Mouse (Mus musculus) hindbrain, embryonic 16.5 days (tissue): ENCODE data around the gene St6galnac6. TPM values are rescaled to one million over a fixed set of nuclear protein-coding genes. Genes with fewer than 3 reads are reported as not detected.

Experiments used
- ATAC-seq: fragments of 200-750 bp; cut with Nextera tagmentation; 2 replicates; pipeline ENCODE4 v1.8.0; 2017; ENCODE audit warnings: moderate TSS enrichment, moderate library complexity
- H3K27ac ChIP-seq: fragments of 300-500 bp; sonication (generic); 2 replicates; pipeline ENCODE4 v1.5.1; 2014; ENCODE audit warnings: low read depth, mild to moderate bottlenecking, control low read depth, low read length, moderate library complexity
- H3K27me3 ChIP-seq: fragments of 300-500 bp; sonication (generic); replicated peaks from 2 replicates; pipeline ENCODE4 v1.6.1; 2014; ENCODE audit warnings: low read length; ENCODE audit not compliant: control insufficient read depth, insufficient read depth
- H3K36me3 ChIP-seq: fragments of 300-500 bp; sonication (generic); 2 replicates; pipeline ENCODE4 v1.6.1; 2014; ENCODE audit warnings: mild to moderate bottlenecking, low read length, moderate library complexity, mixed read lengths; ENCODE audit not compliant: control insufficient read depth, insufficient read depth
- H3K4me1 ChIP-seq: fragments of 300-500 bp; sonication (generic); 2 replicates; pipeline ENCODE4 v1.6.1; 2014; ENCODE audit warnings: low read depth, low read length; ENCODE audit not compliant: control insufficient read depth, insufficient read depth
- H3K4me2 ChIP-seq: fragments of 300-500 bp; sonication (generic); 2 replicates; pipeline ENCODE4 v1.6.1; 2014; ENCODE audit warnings: mild to moderate bottlenecking, low read length, control low read depth, moderate library complexity
- H3K4me3 ChIP-seq: fragments of 300-500 bp; sonication (generic); 2 replicates; pipeline ENCODE4 v1.5.1; 2014; ENCODE audit warnings: mild to moderate bottlenecking, low read length, control low read depth, moderate library complexity
- H3K9ac ChIP-seq: fragments of 300-500 bp; sonication (generic); 2 replicates; pipeline ENCODE4 v1.6.1; 2014; ENCODE audit warnings: low read depth, mild to moderate bottlenecking, control low read depth, low read length, moderate library complexity
- H3K9me3 ChIP-seq: fragments of 300-500 bp; sonication (generic); 2 replicates; pipeline ENCODE4 v1.6.1; 2014; ENCODE audit warnings: mild to moderate bottlenecking, low read length, moderate library complexity; ENCODE audit not compliant: control insufficient read depth
- WGBS: fragments of 180-500 bp; shearing (Covaris S2); extraction: QIAGEN DNeasy Blood & Tissue Kit; methylation state at CpG from one replicate; pipeline ENCODE4 v1.1.7; 2014; 5-methylcytosine and 5-hydroxymethylcytosine counted together
- polyA plus RNA-seq: library from polyadenylated mRNA; unstranded; fragments of >200 nt; fragmentation: Nextera tagmentation; extraction: Ambion mirVana; gene quantifications from 2 replicates; pipeline ENCODE4 v1.2.1, GENCODE M21; 2015

St6galnac6 gene
- polyA plus RNA-seq, 1 experiment from 2014 or later: 35.4 TPM

- Histone ChIP-seq H3K27ac (peak overlapping the region; percentile 70), H3K36me3 (peaks cover 5% of the 10 kb centered on the region), H3K9ac (peak overlapping the region; percentile 54), H3K27me3 (no peaks in the 10 kb centered on the region), H3K4me1 (peaks cover 45% of the 10 kb centered on the region), H3K9me3 (no peaks in the 10 kb centered on the region), H3K4me3 (peak overlapping the region; percentile 12; the same call in 1 of the 2 replicates), H3K4me2 (peak overlapping the region; percentile 41)
- peak; percentile 51 for ATAC-seq
- WGBS: 31% methylated on average over 9 of the region's 9 CpGs
These were observed 29.9 kb downstream of the St6galnac6 start for GRCm38 (mm10) chr2:32629276-32629976.

DNA sequence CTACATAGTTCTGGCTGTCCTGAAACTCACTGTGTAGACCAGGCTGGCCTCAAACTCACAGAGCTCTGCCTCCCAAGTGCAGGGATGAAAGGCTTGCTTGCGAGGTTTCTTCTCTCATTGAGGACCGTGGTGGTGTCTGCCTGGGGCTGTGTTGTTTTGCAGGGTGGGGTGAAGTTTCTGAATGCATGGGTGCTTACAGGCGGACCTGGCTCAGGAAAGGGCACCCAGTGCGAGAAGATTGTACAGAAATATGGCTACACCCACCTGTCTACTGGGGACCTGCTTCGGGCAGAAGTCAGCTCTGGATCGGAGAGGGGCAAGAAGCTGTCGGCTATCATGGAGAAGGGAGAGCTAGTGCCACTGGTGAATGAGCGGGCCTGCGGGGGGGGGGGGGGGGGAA lies 30.5 kb downstream of the St6galnac6 start:
- ATAC-seq: no peak
- Histone ChIP-seq H3K4me2 (peak overlapping the region; percentile 41), H3K4me1 (peaks cover 40% of the 10 kb centered on the region), H3K4me3 (no peak overlapping the region), H3K27ac (no peak overlapping the region; the same call in 1 of the 2 replicates), H3K9me3 (no peaks in the 10 kb centered on the region), H3K36me3 (peaks cover 5% of the 10 kb centered on the region), H3K9ac (0 out of 2 replicates have a peak overlapping the region, but pooled peaks have one; percentile 18), H3K27me3 (no peaks in the 10 kb centered on the region)
- WGBS: 76% methylated on average over 8 of the region's 9 CpGs

DNA sequence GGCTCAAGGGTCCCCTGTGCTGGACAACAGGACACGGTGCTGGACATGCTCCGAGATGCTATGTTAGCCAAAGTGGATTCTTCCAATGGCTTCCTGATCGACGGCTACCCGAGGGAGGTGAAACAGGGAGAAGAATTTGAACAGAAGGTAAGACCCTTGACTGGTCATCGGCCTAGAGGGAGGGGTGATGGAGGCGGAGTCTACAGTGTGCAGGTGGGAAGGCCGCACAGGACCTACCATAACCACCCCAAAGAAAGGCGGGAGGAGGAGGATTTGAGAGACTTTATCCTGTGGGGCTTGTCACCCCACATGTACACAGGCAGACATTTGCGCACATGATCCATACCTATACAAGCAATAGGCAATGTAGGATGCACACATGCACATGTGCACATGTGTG lies 31.5 kb downstream of the St6galnac6 start:
- Histone ChIP-seq H3K9me3 (no peaks in the 10 kb centered on the region), H3K4me3 (no peak overlapping the region), H3K4me2 (0 out of 2 replicates have a peak overlapping the region, but pooled peaks have one; percentile 1), H3K27me3 (no peaks in the 10 kb centered on the region), H3K36me3 (peaks cover 5% of the 10 kb centered on the region), H3K27ac (no peak overlapping the region), H3K4me1 (peaks cover 31% of the 10 kb centered on the region), H3K9ac (no peak overlapping the region)
- ATAC-seq: no peak
- WGBS: 85% methylated on average over 10 of the region's 10 CpGs

GRCm38 (mm10) chr2:32631737-32632394 lies 32.4 kb downstream of the St6galnac6 start:
- H3K4me1 ChIP-seq: peaks cover 23% of the 10 kb centered on the region
- H3K9me3 ChIP-seq: no peaks in the 10 kb centered on the region
- no peaks in the 10 kb centered on the region for H3K27me3 ChIP-seq
- H3K4me2 ChIP-seq: no peak overlapping the region
- no peak overlapping the region; the same call in 1 of the 2 replicates for H3K27ac ChIP-seq
- ATAC-seq: peak; percentile 7; the same call in 1 of the 2 replicates
- no peak overlapping the region for H3K4me3 ChIP-seq
- WGBS: 40% methylated on average over 7 of the region's 7 CpGs
- H3K9ac ChIP-seq: peak overlapping the region; percentile 27
- H3K36me3 ChIP-seq: peaks cover 5% of the 10 kb centered on the region

DNA sequence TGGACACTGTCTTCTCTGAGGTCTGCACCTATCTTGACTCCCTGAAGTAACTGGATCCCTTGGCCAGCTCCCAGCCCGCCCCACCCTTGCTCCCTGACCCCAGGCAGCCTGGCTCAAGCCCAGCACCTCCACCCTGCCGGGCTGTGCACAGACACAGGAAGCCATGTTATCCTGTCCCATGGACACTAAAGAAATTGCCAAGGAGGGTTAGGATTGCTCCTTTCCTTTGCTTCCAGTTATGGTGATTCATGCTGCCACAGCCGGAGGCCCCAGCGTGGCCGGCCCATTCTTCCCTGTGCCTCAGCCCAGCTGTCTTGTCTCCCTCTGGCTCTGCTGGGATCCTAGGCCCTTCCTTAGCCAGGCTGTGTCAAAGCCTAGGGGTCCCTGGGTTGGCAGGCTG lies 34.2 kb downstream of the St6galnac6 start:
- Histone ChIP-seq H3K4me1 (peaks cover 11% of the 10 kb centered on the region), H3K27ac (peak overlapping the region; percentile 44; the same call in 1 of the 2 replicates), H3K9ac (peak overlapping the region; percentile 17; the same call in 1 of the 2 replicates), H3K9me3 (no peaks in the 10 kb centered on the region), H3K4me2 (no peak overlapping the region), H3K27me3 (no peaks in the 10 kb centered on the region), H3K36me3 (peaks cover 5% of the 10 kb centered on the region), H3K4me3 (no peak overlapping the region)
- no peak for ATAC-seq
- WGBS: 79% methylated on average over 5 of the region's 5 CpGs

- ATAC-seq: no peak
- Histone ChIP-seq H3K36me3 (peaks cover 5% of the 10 kb centered on the region), H3K4me3 (no peak overlapping the region), H3K27me3 (no peaks in the 10 kb centered on the region), H3K4me2 (no peak overlapping the region), H3K4me1 (peaks cover 2% of the 10 kb centered on the region), H3K9ac (no peak overlapping the region), H3K27ac (no peak overlapping the region), H3K9me3 (no peaks in the 10 kb centered on the region)
- 89% methylated on average over 10 of the region's 10 CpGs for WGBS
These were observed 35.0 kb downstream of the St6galnac6 start for GRCm38 (mm10) chr2:32634277-32635105.

DNA sequence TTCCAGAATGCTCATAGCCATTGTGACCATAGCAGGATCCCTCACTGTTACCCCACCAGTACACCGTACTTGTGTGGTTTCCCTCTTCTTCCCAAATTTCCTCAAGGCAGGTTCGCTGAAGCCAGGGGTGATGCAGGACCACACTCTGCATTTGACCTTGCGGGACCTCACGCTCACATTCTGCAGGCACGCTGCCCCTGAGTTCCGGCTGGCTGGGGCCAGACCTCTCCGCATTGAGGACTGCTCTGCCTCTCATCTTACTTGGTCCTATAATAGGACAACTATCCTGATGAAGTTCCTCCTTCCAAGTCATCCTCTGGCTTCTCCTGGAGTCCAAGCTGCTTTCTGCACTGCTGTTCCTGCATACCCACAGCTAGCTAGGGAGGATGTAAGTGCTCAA lies 37.1 kb downstream of the St6galnac6 start:
- no peaks in the 10 kb centered on the region for H3K27me3 ChIP-seq
- no peak overlapping the region for H3K4me3 ChIP-seq
- H3K27ac ChIP-seq: no peak overlapping the region
- H3K36me3 ChIP-seq: peaks cover 5% of the 10 kb centered on the region
- H3K9me3 ChIP-seq: no peaks in the 10 kb centered on the region
- no peak for ATAC-seq
- H3K9ac ChIP-seq: no peak overlapping the region
- no peaks in the 10 kb centered on the region; the same call in 1 of the 2 replicates for H3K4me1 ChIP-seq
- H3K4me2 ChIP-seq: no peak overlapping the region
- WGBS: 87% methylated on average over 7 of the region's 7 CpGs

DNA sequence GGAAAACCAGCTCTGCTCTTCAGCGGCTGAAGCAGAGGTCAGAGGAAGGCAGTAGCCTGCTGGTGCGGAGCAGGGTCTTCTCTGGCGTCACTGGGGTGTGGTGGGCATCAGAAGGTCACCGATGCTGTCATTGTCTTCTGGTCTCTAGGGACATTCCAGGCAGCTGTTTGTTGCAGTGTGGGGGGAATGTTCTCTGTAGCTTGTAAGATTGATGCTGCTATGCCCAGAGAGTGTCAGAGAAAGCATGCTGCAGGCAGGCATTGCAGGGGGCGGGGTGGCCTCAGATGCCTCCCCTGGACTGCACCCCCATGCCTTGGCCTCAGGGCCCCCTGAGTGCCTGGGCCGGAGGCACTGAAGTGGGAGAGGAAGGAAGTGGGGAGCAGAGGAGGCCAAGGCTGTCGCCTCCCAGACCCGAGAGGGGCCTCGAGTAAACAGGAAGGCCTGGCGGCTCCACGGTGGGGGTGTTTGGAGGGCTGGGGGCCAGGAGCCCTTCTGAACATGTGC lies 38.3 kb downstream of the St6galnac6 start:
- Histone ChIP-seq H3K4me1 (no peaks in the 10 kb centered on the region; the same call in 1 of the 2 replicates), H3K27ac (0 out of 2 replicates have a peak overlapping the region, but pooled peaks have one; percentile 44), H3K9ac (peak overlapping the region; percentile 23; the same call in 1 of the 2 replicates), H3K9me3 (no peaks in the 10 kb centered on the region), H3K4me2 (no peak overlapping the region), H3K36me3 (peaks cover 5% of the 10 kb centered on the region), H3K27me3 (no peaks in the 10 kb centered on the region), H3K4me3 (no peak overlapping the region)
- no peak for ATAC-seq
- 31% methylated on average over 11 of the region's 11 CpGs for WGBS
